Mouse (Mus musculus) lung, postnatal 0 days (tissue): ENCODE results near the gene Rnf7. TPM values are rescaled to one million over a fixed set of nuclear protein-coding genes. Genes with fewer than 3 reads are reported as not detected.
A peak's percentile ranks its signal among the peaks of the same experiment; 100 is the strongest.

Experiments
- ATAC-seq: fragments of 200-750 bp; cut with Nextera tagmentation; 2 replicates; pipeline ENCODE4 v1.8.0; 2017; ENCODE audit warnings: moderate library complexity
- DNase-seq: peaks from one replicate; pipeline ENCODE4 v3.0.0-alpha.2; 2016; ENCODE audit warnings: low spot score
- H3K27ac ChIP-seq: fragments of 300-500 bp; sonication (generic); 2 replicates; pipeline ENCODE4 v1.5.1; 2014; ENCODE audit warnings: antibody characterized with exemption, mild to moderate bottlenecking, low read length, mixed read lengths
- H3K27me3 ChIP-seq: fragments of 300-500 bp; sonication (generic); replicated peaks from 2 replicates; pipeline ENCODE4 v1.6.1; 2014; ENCODE audit warnings: low read length, mixed read lengths; ENCODE audit not compliant: insufficient read depth
- H3K36me3 ChIP-seq: fragments of 300-500 bp; sonication (generic); 2 replicates; pipeline ENCODE4 v1.6.1; 2014; ENCODE audit warnings: low read length, mixed read lengths; ENCODE audit not compliant: insufficient read depth
- H3K4me1 ChIP-seq: fragments of 300-500 bp; sonication (generic); 2 replicates; pipeline ENCODE4 v1.6.1; 2014; ENCODE audit warnings: antibody characterized with exemption, low read depth, low read length, mixed read lengths; ENCODE audit not compliant: insufficient read depth
- H3K4me2 ChIP-seq: fragments of 300-500 bp; sonication (generic); replicated peaks from 2 replicates; pipeline ENCODE4 v1.6.1; 2014; ENCODE audit warnings: low read depth, mild to moderate bottlenecking, low read length, moderate library complexity, mixed read lengths
- H3K4me3 ChIP-seq: fragments of 300-500 bp; sonication (generic); 2 replicates; pipeline ENCODE4 v1.5.1; 2014; ENCODE audit warnings: low read depth, low read length
- H3K9ac ChIP-seq: fragments of 300-500 bp; sonication (generic); replicated peaks from 2 replicates; pipeline ENCODE4 v1.6.1; 2014; ENCODE audit warnings: low read depth, mild to moderate bottlenecking
- H3K9me3 ChIP-seq: fragments of 300-500 bp; sonication (generic); 2 replicates; pipeline ENCODE4 v1.6.1; 2016; ENCODE audit warnings: low read length, mixed read lengths
- CTCF ChIP-seq: IDR thresholded peaks from 2 replicates; pipeline ENCODE4 v1.5.1; 2016; ENCODE audit warnings: antibody characterized with exemption, mild to moderate bottlenecking
- EP300 ChIP-seq: IDR thresholded peaks from 2 replicates; pipeline ENCODE4 v1.6.1; 2016; ENCODE audit warnings: antibody characterized with exemption, mild to moderate bottlenecking, control low read depth
- WGBS: fragments of 180-500 bp; shearing (Covaris S2); extraction: QIAGEN DNeasy Blood & Tissue Kit; methylation state at CpG from one replicate; pipeline ENCODE4 v1.1.7; 2014; 5-methylcytosine and 5-hydroxymethylcytosine counted together
- polyA plus RNA-seq: library from polyadenylated mRNA; unstranded; fragments of >200 nt; fragmentation: Nextera tagmentation; extraction: Ambion mirVana; gene quantifications from 2 replicates; pipeline ENCODE4 v1.2.1, GENCODE M21; 2015

Rnf7 gene
- polyA plus RNA-seq, 1 experiment from 2014 or later: 168 TPM

DNA sequence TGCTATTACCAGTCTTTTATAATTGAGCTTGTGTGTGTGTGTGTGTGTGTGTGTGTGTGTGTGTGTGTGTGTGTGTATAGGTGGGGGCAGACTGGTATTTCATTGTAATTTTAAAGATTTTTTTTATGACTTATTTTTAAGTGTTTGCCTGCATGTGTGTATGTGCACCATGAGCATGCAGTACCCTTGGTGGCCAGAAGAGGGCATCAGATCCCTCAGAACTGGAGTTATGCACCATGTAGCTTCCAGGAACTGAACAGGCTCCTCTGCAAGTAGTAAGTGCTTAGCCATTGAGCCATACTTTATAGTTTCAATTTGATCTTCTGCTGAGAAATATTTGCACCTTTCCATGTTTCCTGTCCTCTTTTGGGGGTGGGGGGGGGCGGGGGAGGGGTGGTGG is 16.9 kb downstream of the Rnf7 start:
- WGBS: 20% methylated on average over 1 of the region's 1 CpGs
- ATAC-seq (no peak), DNase-seq (no peak)
- Histone ChIP-seq H3K9me3 (no peaks in the 10 kb centered on the region), H3K36me3 (no peaks in the 10 kb centered on the region), H3K9ac (no peak overlapping the region), H3K4me3 (no peak overlapping the region), H3K27me3 (no peaks in the 10 kb centered on the region), H3K27ac (no peak overlapping the region), H3K4me2 (no peak overlapping the region), H3K4me1 (no peaks in the 10 kb centered on the region)
- TF ChIP-seq EP300 (no peak), CTCF (peak; percentile 52)

DNA sequence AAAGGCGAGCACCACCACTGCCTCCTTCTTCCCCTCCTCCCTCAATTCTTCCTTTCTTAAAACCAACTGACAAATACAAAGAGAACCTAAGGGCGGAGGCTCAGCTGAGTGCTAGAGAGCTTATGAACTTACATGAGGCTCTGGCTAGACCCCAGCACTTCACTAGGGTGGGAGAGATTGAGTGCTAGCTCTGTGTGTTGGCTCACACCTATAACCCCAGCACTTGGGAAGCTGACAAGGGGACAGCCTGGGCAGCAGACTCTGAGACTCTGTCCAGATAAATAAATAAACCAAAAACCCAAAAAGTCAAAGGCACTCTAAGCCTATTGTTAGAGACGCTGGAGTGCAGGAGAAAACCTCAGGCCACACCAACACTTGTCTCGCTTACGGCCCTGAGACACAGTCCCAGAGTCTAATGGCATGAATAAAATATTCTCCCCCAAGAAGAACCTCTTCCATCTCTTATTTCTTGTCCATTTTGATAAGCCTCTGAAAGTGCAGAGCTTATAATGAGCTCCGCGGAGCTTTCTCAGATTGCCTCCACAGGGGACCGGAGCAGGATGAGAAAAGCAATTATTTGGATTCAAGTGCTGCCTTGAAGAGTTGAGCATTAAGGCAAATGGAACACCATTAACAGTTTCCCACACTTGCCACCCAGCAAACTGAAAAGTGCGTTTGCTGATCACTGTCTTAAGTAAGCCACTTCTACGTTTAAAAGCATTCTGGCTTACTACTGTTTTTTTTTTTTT is 18.2 kb downstream of the Rnf7 start:
- DNase-seq (no peak), ATAC-seq (no peak)
- Histone ChIP-seq H3K36me3 (no peaks in the 10 kb centered on the region), H3K4me2 (no peak overlapping the region), H3K9ac (no peak overlapping the region), H3K4me3 (no peak overlapping the region), H3K4me1 (no peaks in the 10 kb centered on the region), H3K27ac (no peak overlapping the region), H3K9me3 (no peaks in the 10 kb centered on the region), H3K27me3 (no peaks in the 10 kb centered on the region)
- TF ChIP-seq EP300 (no peak), CTCF (no peak)
- WGBS: 67% methylated on average over 10 of the region's 10 CpGs

DNA sequence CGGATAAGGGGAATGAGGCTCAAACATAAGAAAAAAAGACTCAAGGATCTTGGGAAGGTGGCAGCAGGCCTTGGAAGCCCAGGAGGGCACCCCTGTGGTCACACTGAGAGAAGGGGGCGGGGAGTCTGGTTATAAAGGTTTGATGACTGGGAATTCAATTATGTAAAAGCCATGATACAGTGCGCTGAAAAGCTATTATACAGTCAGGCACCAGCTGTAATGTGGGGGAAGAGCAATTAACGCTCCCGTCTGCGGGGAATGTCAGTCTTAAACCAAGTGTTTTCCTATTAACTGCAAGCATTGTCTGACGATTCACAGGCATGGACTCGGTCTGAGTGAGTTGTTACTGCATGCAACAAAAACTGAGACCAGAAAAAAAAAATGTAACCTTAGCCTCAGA is 22.9 kb downstream of the Rnf7 start:
- Histone ChIP-seq H3K4me2 (no peak overlapping the region), H3K4me3 (no peak overlapping the region), H3K36me3 (no peaks in the 10 kb centered on the region), H3K27ac (no peak overlapping the region), H3K4me1 (no peaks in the 10 kb centered on the region), H3K27me3 (no peaks in the 10 kb centered on the region), H3K9ac (no peak overlapping the region), H3K9me3 (no peaks in the 10 kb centered on the region)
- DNase-seq: no peak
- 83% methylated on average over 8 of the region's 8 CpGs for WGBS
- no peak for TF ChIP-seq EP300
- TF ChIP-seq CTCF: no peak
- ATAC-seq: no peak

DNA sequence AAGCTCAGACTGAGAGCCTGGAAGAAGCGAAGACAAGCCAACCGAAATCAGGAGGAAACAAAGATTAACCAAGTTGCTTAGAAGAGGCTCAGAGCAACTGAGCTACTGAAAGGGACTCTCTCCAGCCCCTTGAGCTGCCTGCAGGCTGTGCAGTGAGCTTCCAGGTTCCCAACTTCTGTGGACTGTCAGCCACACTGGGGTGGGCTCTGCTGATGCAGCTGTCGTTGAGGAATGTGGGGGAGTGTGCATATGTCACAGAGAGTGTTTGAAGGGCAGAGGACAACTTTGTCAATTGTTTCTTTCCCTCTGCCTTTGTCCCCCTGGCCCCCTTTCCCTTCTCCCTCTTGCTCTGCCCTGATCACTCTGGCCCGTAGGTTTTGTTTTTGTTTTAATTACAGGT is 25.5 kb downstream of the Rnf7 start:
- no peak overlapping the region for H3K4me2 ChIP-seq
- ATAC-seq (no peak), DNase-seq (no peak)
- no peak overlapping the region for H3K27ac ChIP-seq
- no peaks in the 10 kb centered on the region for H3K4me1 ChIP-seq
- no peaks in the 10 kb centered on the region for H3K27me3 ChIP-seq
- no peak overlapping the region for H3K9ac ChIP-seq
- H3K4me3 ChIP-seq: no peak overlapping the region
- H3K36me3 ChIP-seq: no peaks in the 10 kb centered on the region
- TF ChIP-seq CTCF (no peak), EP300 (no peak)
- H3K9me3 ChIP-seq: no peaks in the 10 kb centered on the region
- 71% methylated on average over 4 of the region's 4 CpGs for WGBS

DNA sequence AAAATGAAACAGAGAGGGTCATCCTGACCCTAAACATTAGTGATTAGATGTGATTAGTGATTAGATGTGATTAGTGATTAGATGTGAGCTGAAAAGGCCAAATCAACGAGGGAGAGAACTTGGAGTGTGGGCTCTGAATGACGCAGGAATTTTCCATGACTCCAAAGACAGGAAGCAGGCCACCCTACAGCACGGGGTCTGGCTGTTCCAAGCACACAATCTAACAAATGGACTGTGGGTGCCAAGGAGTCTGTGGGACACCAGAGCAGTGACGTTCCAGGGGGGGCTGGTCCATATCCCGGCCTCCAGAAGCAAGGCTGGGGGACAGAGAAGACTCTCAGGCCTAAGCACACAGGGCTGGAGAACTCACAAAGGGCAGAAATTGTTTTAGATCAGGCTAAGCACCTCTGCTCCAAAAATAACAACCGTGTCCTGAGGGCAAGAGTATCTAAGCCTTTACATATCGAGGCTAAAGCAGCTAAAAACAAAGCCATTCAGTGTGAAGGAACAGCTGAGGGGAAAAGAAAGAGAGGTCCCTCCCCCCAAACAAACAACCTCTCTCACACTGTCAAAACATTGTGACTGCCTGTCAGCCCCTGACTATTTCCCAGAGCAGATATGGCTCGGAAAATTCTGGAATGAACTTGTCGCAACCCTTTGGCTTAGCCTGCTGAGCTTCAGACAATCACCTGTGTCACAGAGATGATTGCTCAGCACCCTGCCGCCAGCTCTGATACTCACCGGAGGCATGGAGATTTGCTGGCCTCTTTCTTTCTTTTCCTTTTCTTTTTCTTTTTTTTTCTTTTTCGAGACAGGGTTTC is 27.4 kb downstream of the Rnf7 start:
- H3K9ac ChIP-seq: no peak overlapping the region
- 50% methylated on average over 12 of the region's 12 CpGs for WGBS
- no peaks in the 10 kb centered on the region for H3K27me3 ChIP-seq
- no peak overlapping the region for H3K4me3 ChIP-seq
- ATAC-seq (peak; percentile 95), DNase-seq (peak; percentile 62)
- H3K36me3 ChIP-seq: no peaks in the 10 kb centered on the region
- H3K4me1 ChIP-seq: no peaks in the 10 kb centered on the region
- H3K27ac ChIP-seq: no peak overlapping the region
- H3K9me3 ChIP-seq: no peaks in the 10 kb centered on the region
- no peak for TF ChIP-seq CTCF
- TF ChIP-seq EP300: peak; percentile 57
- H3K4me2 ChIP-seq: no peak overlapping the region

DNA sequence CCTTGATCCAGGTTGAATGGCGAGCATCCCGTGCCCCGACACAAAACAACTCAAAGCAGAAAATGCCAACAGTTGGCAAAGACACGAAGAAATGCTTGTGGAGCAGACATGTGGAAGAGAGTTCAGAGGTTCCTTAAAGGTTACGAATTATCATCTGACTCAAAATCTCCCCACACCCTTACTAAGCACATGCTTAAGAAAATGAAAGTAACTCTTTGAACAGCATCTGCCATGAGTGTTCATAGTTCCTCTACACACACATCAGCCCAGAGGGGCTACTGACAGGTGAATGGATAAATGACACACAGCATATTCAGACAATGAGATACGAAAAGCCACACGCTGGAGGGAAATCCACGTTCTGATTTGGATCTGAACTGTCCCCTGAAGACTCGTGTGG is 29.0 kb downstream of the Rnf7 start:
- H3K9me3 ChIP-seq: no peaks in the 10 kb centered on the region
- DNase-seq: no peak
- TF ChIP-seq EP300 (no peak), CTCF (no peak)
- WGBS: 84% methylated on average over 9 of the region's 9 CpGs
- no peak overlapping the region for H3K4me2 ChIP-seq
- no peak overlapping the region for H3K9ac ChIP-seq
- ATAC-seq: no peak
- no peaks in the 10 kb centered on the region for H3K4me1 ChIP-seq
- H3K4me3 ChIP-seq: no peak overlapping the region
- H3K27ac ChIP-seq: no peak overlapping the region
- no peaks in the 10 kb centered on the region for H3K36me3 ChIP-seq
- no peaks in the 10 kb centered on the region for H3K27me3 ChIP-seq
